Mouse (Mus musculus): Measurements from ENCODE around the gene Nr6a1. TPM values are rescaled to one million over a fixed set of nuclear protein-coding genes. Genes with fewer than 3 reads are reported as not detected.

Gene Nr6a1
- polyA plus RNA-seq, 1 experiment from 2014 or later = 1.6 TPM

DNA sequence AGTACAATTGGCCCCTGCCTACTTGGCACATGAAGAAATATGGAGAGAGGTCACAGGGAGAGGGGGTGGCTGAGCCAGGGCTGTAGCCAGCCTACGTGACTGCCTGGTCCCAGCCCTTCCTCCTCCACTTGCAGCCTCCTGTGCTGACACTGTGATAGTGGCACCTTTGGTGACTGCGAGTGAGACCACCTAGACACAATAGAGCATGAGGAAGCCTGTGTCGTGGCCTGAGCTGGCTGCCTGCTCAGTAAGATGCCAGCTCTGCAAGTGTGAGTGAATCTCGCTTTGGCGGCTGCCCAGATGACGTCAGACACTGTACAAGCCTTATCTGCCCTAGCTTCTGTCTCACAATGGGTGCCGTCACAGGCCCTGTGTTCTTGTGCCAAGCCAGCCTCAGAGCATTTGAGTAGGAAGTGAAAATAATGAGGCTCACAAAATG is 22.8 kb upstream of the Nr6a1 start:
- Histone ChIP-seq H3K4me1 (no peaks in the 10 kb centered on the region), H3K4me2 (no peak overlapping the region), H3K4me3 (no peak overlapping the region), H3K36me3 (replicated peaks) (no peaks in the 10 kb centered on the region), H3K9ac (no peak overlapping the region), H3K27me3 (replicated peaks) (no peaks in the 10 kb centered on the region), H3K9me3 (no peaks in the 10 kb centered on the region), H3K27ac (no peak overlapping the region)
- WGBS = 51% methylated on average over 7 of the region's 7 CpGs
- peak; percentile 88 for ATAC-seq (replicated peaks)

DNA sequence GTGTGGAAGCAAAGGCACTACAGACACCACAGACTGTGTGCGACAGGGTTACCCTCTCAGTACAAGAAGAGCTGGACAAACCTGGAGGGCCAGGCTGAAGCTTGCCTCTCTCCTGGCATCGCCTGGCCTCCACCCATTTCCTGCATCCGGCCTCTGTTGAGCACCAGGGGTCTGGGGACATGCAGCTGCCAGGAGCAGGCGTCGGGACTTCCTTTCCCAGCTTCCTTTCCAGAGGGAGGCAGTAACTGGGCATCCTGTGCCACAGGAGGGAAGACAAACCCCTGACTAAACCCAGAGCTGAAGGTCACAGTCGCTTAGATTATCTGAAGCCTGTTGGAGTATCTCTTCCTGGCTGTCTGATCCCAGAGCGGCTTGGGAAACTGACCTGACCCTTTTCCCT is 20.1 kb upstream of the Nr6a1 start:
- Histone ChIP-seq H3K27ac (no peak overlapping the region), H3K9me3 (no peaks in the 10 kb centered on the region), H3K36me3 (replicated peaks) (no peaks in the 10 kb centered on the region), H3K4me3 (no peak overlapping the region), H3K9ac (no peak overlapping the region), H3K4me1 (no peaks in the 10 kb centered on the region), H3K4me2 (no peak overlapping the region), H3K27me3 (replicated peaks) (no peaks in the 10 kb centered on the region)
- 83% methylated on average over 7 of the region's 7 CpGs for WGBS
- no peak for ATAC-seq (replicated peaks)

DNA sequence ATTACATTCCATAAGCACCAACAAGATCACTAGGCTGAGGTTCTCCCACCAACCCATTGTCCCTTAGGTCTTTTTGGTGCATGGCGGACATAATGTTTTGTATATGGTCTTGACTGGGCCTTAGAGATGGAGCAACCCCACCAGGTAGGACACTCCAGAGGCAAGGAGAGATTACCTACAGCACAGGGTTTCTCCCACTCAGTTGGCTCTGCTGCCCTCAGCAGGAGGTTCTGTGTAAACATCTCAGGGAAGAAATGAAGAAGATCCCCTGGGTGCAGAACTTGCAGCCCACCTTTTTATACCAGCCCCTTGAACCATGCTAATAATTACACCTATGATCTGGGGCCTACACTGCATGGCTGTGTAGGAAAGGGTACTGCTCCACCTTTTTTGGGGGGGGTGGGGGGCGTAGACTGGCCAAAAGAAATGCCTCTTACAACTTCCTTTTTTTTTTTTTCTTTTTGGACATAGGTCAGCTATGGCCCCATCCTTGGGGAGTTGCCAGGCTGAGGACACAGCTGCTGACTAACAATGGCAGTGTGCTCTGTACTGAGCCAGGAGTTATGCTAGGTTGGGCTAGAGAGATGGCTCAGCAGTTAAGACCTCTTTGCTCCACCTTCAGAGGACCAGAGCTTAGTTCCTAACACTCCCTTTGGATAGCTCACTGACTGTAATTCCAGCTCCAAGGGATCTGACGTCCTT is 17.1 kb upstream of the Nr6a1 start:
- Histone ChIP-seq H3K4me1 (no peaks in the 10 kb centered on the region), H3K9ac (no peak overlapping the region), H3K27ac (no peak overlapping the region), H3K36me3 (replicated peaks) (no peaks in the 10 kb centered on the region), H3K27me3 (replicated peaks) (no peaks in the 10 kb centered on the region), H3K9me3 (no peaks in the 10 kb centered on the region), H3K4me3 (no peak overlapping the region), H3K4me2 (no peak overlapping the region)
- no peak for ATAC-seq (replicated peaks)
- 84% methylated on average over 3 of the region's 3 CpGs for WGBS

DNA sequence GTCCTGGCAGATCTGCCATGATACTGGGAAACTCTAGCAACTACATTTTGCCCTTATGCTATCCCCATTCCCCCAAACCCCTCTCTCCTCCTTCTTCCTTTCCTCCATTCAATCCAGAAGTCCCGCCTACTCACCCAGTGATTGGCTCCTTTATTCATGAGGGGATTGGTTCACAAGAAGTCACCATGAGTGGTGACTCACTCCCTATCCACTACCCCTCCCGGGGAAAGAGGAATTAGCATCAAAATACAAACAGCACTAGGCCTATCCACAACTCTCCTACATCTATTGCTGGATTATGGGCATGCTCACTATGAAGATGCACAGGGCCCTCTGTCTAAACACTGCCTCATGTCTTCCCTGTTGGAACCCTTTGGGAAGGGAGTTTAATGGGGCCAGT is 16.5 kb upstream of the Nr6a1 start:
- Histone ChIP-seq H3K27ac (no peak overlapping the region), H3K9ac (no peak overlapping the region), H3K4me1 (no peaks in the 10 kb centered on the region), H3K4me3 (no peak overlapping the region), H3K27me3 (replicated peaks) (no peaks in the 10 kb centered on the region), H3K36me3 (replicated peaks) (no peaks in the 10 kb centered on the region), H3K9me3 (no peaks in the 10 kb centered on the region), H3K4me2 (no peak overlapping the region)
- WGBS = 45% methylated on average over 2 of the region's 2 CpGs
- no peak for ATAC-seq (replicated peaks)

DNA sequence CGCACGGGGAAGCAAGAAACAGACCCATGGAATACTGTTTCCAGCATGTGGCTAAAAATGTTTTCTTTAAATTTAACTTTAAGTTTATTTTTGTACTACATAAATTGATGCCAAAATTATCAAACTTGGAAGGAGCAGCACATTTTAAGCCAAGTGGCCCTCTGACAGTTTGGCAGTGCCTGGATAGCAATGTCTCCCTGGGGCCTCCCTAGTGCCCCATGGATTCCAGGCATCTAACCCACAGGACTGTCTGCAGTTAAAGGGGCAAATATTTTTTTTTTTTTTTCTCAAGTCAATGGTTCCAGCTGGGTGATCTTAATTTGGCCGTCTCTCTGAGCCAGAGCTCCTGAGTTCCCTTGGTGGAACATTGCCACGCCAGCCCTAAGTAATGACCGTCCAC is 15.7 kb upstream of the Nr6a1 start:
- no peak for ATAC-seq (replicated peaks)
- Histone ChIP-seq H3K9ac (no peak overlapping the region), H3K4me3 (no peak overlapping the region), H3K27me3 (replicated peaks) (no peaks in the 10 kb centered on the region), H3K9me3 (no peaks in the 10 kb centered on the region), H3K4me2 (no peak overlapping the region), H3K36me3 (replicated peaks) (no peaks in the 10 kb centered on the region), H3K27ac (no peak overlapping the region), H3K4me1 (no peaks in the 10 kb centered on the region)
- WGBS = 86% methylated on average over 5 of the region's 5 CpGs

DNA sequence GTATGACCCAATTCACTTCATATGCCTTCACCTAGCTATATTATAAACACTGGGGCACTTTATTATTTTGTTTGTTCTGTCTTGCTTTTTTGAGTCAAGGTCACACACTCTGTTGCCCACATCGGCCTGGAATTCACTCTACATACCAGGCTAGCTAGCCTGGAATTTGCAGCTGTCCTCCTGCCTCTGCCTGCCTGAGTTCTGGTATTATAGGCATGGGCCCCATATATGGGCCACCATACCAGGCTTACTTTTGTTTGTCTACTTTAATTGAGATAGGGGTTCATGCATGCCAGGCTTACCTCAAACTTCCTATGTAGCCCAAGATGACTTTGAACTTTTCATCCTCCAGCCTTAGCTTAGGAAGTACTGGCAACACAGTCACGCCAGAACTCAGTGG is 14.4 kb upstream of the Nr6a1 start:
- WGBS = 84% methylated on average over 2 of the region's 2 CpGs
- H3K27me3 ChIP-seq (replicated peaks) = no peaks in the 10 kb centered on the region
- no peak overlapping the region for H3K4me3 ChIP-seq
- H3K9ac ChIP-seq = no peak overlapping the region
- no peak for ATAC-seq (replicated peaks)
- H3K36me3 ChIP-seq (replicated peaks) = no peaks in the 10 kb centered on the region
- no peak overlapping the region for H3K4me2 ChIP-seq
- no peaks in the 10 kb centered on the region for H3K9me3 ChIP-seq
- no peak overlapping the region for H3K27ac ChIP-seq
- H3K4me1 ChIP-seq = no peaks in the 10 kb centered on the region

DNA sequence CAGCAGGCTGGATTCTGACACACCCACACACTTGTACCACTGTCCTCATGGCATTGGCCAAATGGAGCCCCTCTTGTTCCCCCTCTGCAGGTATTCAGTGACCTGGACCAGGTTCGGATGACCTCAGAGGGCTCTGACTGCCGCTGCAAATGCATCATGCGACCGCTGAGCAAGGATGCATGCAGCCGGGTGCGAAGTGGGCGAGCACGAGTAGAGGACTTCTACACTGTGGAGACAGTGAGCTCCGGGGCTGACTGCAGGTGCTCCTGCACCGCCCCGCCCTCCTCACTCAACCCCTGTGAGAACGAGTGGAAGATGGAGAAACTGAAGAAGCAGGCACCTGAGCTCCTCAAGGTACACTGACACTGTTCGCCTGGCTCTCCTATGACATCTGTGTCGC is 13.9 kb upstream of the Nr6a1 start:
- Histone ChIP-seq H3K36me3 (replicated peaks) (no peaks in the 10 kb centered on the region), H3K9ac (no peak overlapping the region), H3K27ac (no peak overlapping the region), H3K4me3 (no peak overlapping the region), H3K9me3 (no peaks in the 10 kb centered on the region), H3K4me2 (no peak overlapping the region), H3K27me3 (replicated peaks) (no peaks in the 10 kb centered on the region), H3K4me1 (no peaks in the 10 kb centered on the region)
- 86% methylated on average over 14 of the region's 14 CpGs for WGBS
- no peak for ATAC-seq (replicated peaks)

DNA sequence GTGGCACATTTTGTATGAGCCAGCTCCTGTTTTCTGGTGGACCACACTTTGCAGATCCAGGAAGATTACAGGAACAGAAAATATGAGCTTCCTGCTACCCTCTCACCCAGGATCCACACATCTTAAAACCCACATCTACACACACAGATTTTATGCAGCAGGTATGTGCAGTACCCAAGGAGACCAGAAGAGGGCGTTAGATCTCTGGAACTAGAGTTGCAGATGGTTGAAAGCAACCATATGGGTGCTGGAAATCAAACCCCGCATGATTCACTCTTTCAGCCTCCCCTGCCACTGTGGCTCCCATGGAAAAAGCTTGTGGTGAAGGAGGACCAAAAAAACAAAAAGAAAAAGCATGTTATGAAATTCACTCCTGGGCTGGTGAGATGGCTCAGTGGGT is 11.6 kb upstream of the Nr6a1 start:
- Histone ChIP-seq H3K9ac (no peak overlapping the region), H3K36me3 (replicated peaks) (no peaks in the 10 kb centered on the region), H3K27me3 (replicated peaks) (no peaks in the 10 kb centered on the region), H3K27ac (no peak overlapping the region), H3K4me2 (no peak overlapping the region), H3K4me3 (no peak overlapping the region), H3K4me1 (no peaks in the 10 kb centered on the region), H3K9me3 (no peaks in the 10 kb centered on the region)
- no peak for ATAC-seq (replicated peaks)
- WGBS = 84% methylated on average over 2 of the region's 2 CpGs

DNA sequence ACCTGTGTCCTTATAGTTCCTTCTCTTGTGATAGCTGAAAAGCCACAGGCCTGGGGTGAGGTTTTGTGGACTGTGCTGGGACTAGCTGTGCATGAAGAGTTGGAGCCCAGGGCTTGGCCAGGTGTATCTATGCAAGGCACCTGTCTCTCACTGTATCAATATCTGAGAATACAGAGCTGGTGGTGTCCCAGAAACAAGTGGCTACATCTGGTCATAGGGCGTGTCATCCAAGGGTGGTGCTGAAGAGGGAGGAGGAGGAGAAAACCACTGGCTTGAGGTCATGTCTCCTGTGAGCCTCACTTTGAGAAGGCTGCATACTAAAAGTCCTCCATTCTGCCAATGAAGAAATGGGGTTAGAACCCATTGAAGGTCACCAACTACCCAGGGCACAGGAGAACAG is 10.5 kb upstream of the Nr6a1 start:
- H3K27me3 ChIP-seq (replicated peaks) = no peaks in the 10 kb centered on the region
- no peak overlapping the region for H3K4me3 ChIP-seq
- no peaks in the 10 kb centered on the region for H3K36me3 ChIP-seq (replicated peaks)
- ATAC-seq (replicated peaks) = no peak
- no peaks in the 10 kb centered on the region for H3K9me3 ChIP-seq
- H3K4me2 ChIP-seq = no peak overlapping the region
- H3K4me1 ChIP-seq = no peaks in the 10 kb centered on the region
- 97% methylated on average over 1 of the region's 1 CpGs for WGBS
- H3K27ac ChIP-seq = no peak overlapping the region
- H3K9ac ChIP-seq = no peak overlapping the region

DNA sequence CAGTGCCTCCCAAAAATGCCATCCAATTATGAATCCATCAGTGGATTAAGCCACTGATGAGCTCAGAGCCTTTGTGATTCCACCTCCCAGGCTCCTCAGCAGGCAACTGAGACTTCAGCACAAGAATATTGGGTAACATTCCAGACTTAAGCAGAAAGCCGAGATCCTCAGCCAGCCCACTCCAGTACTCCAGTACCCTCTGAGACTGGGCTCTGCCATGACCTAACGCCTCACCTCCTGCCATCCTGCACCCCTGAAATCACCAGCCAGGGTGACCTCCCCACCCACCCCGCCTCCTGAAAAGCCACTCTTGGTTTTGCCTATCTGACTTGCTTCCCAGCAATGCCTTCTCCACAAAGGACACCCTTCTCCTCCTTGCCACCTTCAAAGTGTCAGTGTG is 9.9 kb upstream of the Nr6a1 start:
- 62% methylated on average over 3 of the region's 3 CpGs for WGBS
- Histone ChIP-seq H3K9me3 (no peaks in the 10 kb centered on the region), H3K36me3 (replicated peaks) (no peaks in the 10 kb centered on the region), H3K9ac (no peak overlapping the region), H3K27me3 (replicated peaks) (0 out of 2 replicates have a peak, but pooled peaks cover under 1% of the 10 kb centered on the region), H3K4me1 (no peaks in the 10 kb centered on the region), H3K27ac (no peak overlapping the region), H3K4me3 (no peak overlapping the region), H3K4me2 (no peak overlapping the region)
- ATAC-seq (replicated peaks) = no peak

DNA sequence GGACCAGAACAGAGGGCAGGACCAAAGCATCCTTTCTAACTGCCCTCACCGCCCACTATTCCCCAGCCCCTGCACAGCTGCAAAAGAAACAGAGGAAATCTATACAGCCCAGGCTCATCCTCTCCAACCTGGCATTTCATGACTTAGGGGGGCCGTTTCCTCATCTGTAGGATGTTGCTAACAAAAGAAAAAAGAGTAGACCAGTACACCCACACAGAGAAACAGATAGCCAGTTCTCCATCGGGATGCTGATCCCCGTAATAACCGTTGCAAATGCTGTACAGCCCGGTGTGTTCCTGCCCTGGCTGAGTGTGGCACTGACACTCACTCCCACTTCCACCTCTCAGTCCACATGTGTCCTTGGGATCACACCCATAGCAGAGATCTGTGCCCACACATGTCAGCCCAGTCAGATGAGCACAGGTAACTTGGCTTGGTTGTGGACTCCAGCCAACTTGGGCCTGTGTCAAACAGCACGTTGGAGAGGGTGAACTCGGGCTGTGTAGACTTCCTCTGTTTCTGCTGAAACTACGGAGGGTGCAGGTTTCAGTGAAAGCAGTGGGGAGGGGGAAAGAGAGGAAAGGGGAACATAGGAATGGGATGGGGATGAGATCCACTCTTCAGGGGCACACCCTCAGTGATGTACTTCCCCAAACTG is 9.4 kb upstream of the Nr6a1 start:
- H3K4me3 ChIP-seq = no peak overlapping the region
- H3K4me1 ChIP-seq = peaks cover 3% of the 10 kb centered on the region
- no peak for ATAC-seq (replicated peaks)
- no peak overlapping the region for H3K27ac ChIP-seq
- H3K9ac ChIP-seq = no peak overlapping the region
- 0 out of 2 replicates have a peak, but pooled peaks cover 4% of the 10 kb centered on the region for H3K27me3 ChIP-seq (replicated peaks)
- WGBS = 79% methylated on average over 9 of the region's 9 CpGs
- H3K36me3 ChIP-seq (replicated peaks) = no peaks in the 10 kb centered on the region
- H3K4me2 ChIP-seq = no peak overlapping the region
- H3K9me3 ChIP-seq = no peaks in the 10 kb centered on the region

DNA sequence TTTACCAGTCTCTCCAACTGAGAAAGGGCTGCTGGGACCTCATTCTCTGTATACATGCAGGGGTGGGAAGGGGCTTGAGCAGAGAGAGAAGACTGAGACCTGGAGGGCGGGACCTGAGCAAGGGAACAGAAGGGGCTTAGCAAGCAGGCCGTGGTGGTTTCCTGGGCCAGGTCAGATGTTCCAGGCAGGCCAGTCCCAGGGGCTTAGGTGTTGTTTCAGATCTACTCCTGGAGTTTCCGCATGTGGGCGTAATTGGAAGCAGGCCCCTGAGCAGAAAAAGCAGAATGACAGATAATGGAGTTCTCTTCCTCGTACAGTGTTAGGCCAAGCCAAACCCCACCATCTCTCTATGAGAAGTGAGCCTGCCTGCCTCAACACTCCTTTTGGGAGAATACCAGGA is 7.4 kb upstream of the Nr6a1 start:
- peaks cover 9% of the 10 kb centered on the region for H3K4me1 ChIP-seq
- no peak for ATAC-seq (replicated peaks)
- no peak overlapping the region for H3K4me2 ChIP-seq
- no peaks in the 10 kb centered on the region for H3K9me3 ChIP-seq
- H3K27ac ChIP-seq = no peak overlapping the region
- H3K36me3 ChIP-seq (replicated peaks) = no peaks in the 10 kb centered on the region
- H3K9ac ChIP-seq = no peak overlapping the region
- WGBS = 47% methylated on average over 5 of the region's 5 CpGs
- 0 out of 2 replicates have a peak, but pooled peaks cover 6% of the 10 kb centered on the region for H3K27me3 ChIP-seq (replicated peaks)
- no peak overlapping the region for H3K4me3 ChIP-seq

DNA sequence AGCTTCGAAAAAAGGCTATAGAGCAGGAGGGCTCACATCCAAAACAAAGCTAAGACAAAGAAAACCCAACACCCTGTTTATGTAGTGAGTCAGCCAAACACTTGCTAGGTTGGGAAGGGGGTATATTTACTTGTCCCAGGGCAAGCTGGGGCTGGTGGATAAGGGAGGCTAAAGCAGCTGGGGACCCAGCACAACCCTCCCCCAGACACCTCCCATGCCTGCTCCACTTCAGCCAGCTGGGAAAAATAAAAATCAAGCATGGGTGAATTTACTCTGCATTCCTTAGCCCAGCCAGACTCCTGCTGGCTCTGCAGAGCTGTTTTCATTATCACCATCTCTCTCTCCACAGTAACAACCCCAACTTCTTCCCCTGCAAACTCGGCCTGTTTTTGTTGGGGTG is 6.4 kb upstream of the Nr6a1 start:
- ATAC-seq (replicated peaks) = no peak
- H3K4me2 ChIP-seq = no peak overlapping the region
- peaks cover 9% of the 10 kb centered on the region for H3K4me1 ChIP-seq
- WGBS = 20% methylated on average over 2 of the region's 2 CpGs
- H3K36me3 ChIP-seq (replicated peaks) = no peaks in the 10 kb centered on the region
- 0 out of 2 replicates have a peak, but pooled peaks cover 6% of the 10 kb centered on the region for H3K27me3 ChIP-seq (replicated peaks)
- no peaks in the 10 kb centered on the region for H3K9me3 ChIP-seq
- H3K9ac ChIP-seq = no peak overlapping the region
- no peak overlapping the region for H3K27ac ChIP-seq
- H3K4me3 ChIP-seq = no peak overlapping the region
